Mouse (Mus musculus): ENCODE data around the gene Tmc7. TPM values are rescaled to one million over a fixed set of nuclear protein-coding genes. Genes with fewer than 3 reads are reported as not detected.

Tmc7 gene
- total RNA-seq (2021) (1 to 10 TPM; 6.4 to 6.9 TPM), polyA plus RNA-seq (2012; rRNA removed) (3.2 and 6.1 TPM in 2 replicates)
- long read RNA-seq, full-length matches to known transcripts, result 2 of 3 reads
- long read RNA-seq, partial matches to known transcripts, result 0 of 3 reads
- long read RNA-seq, other reads (novel, unspliced or antisense), result 1 of 3 reads

DNA sequence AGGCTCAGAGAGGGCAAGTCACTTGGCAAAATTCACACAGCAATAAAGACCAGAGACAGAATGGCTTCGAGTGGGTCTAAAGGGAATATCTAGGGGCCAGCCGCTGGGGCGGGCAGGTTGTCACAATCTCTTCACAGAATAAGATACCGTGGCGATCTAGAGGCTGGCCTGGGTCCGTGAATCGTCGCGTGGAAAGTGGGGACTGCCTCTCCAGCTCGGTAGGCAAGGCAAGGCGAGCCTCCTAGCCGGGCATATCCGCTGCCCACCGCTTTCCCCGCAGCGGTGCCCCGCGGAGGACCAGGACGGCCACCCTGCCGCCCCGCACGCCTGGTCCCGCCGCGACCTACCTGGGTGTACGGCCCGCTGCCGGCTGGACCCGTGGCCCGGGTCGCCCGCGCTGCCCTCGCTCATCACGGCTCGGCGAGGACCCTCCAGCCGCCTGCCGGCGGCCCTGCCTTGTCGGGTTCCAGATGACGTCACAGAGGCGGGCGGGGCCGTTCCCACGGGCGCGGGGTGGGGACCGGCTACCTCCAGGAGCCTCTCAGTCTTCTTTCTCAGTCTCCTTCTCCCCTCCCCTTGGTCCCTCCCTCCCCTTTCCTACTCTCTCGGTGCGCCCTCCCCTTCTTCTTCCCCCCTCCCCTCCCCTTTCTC lies at the start of gene Tmc7:
TSS of gene Tmc7 (minus strand) at position 480 of the 651 bp plus-strand sequence.
- Histone ChIP-seq H3K4me1 (ENCODE audit: control insufficient read depth, insufficient read depth, low read length) (no peaks in the 10 kb centered on the region; the same call in 1 of the 2 replicates), H3K4me3 (peak within 1 kb of the TSS; percentile 78), H3K79me2 (replicated peaks; ENCODE audit: control insufficient read depth, insufficient read depth, low read length) (0 out of 2 replicates have a peak, but pooled peaks cover 1% of the 10 kb centered on the region), H3K27ac (peak within 1 kb of the TSS; percentile 81), H3K27me3 (ENCODE audit: control insufficient read depth, insufficient read depth, low read length) (peaks cover 2% of the 10 kb centered on the region; the same call in 1 of the 2 replicates), H3K9ac (ENCODE audit: low read depth, low read length) (peak within 1 kb of the TSS; percentile 98), H3K36me3 (ENCODE audit: control insufficient read depth, insufficient read depth, low read length) (no peaks in the 10 kb centered on the region)
- intact Hi-C loops (cut with DNase I), result no loop called here
- peak; percentile 73 to 80 for DNase-seq
- TF ChIP-seq POLR2A (IDR thresholded peaks at IDR 0.05; ENCODE audit: insufficient read depth, low read depth, low read length) (no peak), CTCF (IDR thresholded peaks at IDR 0.05) (peak; percentile 45)
- 1% methylated on average over 51 of the region's 51 CpGs for WGBS

DNA sequence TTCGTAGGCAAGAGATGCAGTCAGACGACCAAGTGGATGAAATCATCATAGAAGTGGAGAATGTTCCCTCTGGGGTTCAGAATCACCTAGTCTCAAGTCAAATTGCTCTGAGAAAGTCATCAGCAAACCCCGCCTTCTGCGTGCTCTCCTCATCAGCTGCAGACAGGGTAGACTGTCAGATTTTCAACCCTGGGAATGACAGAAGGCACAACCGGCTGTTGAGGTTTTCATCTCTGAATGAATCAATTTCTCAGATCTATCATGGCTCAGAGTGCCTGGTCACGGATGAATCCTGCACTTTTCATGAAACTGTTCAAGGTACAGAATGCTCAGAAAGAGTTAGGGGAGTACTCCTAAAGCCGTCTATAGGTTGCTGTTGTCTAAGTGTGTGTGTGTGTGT lies 49.4 kb upstream of the Tmc7 start:
- H3K4me3 ChIP-seq, result no peak overlapping the region
- no peak for DNase-seq
- no peaks in the 10 kb centered on the region for H3K79me2 ChIP-seq (replicated peaks; ENCODE audit: control insufficient read depth, insufficient read depth, low read length)
- 83% methylated on average over 7 of the region's 7 CpGs for WGBS
- H3K4me1 ChIP-seq (ENCODE audit: control insufficient read depth, insufficient read depth, low read length), result no peaks in the 10 kb centered on the region
- no peak for TF ChIP-seq POLR2A (IDR thresholded peaks at IDR 0.05; ENCODE audit: insufficient read depth, low read depth, low read length)
- TF ChIP-seq CTCF (IDR thresholded peaks at IDR 0.05), result no peak
- TF ChIP-seq EP300 (IDR thresholded peaks at IDR 0.05; ENCODE audit: insufficient read depth, low read depth, low read length), result no peak
- H3K27ac ChIP-seq, result no peak overlapping the region
- no peaks in the 10 kb centered on the region for H3K36me3 ChIP-seq (ENCODE audit: control insufficient read depth, insufficient read depth, low read length)
- no peaks in the 10 kb centered on the region for H3K27me3 ChIP-seq (ENCODE audit: control insufficient read depth, insufficient read depth, low read length)
- intact Hi-C loops (cut with DNase I), result no loop called here
- no peak overlapping the region for H3K9ac ChIP-seq (ENCODE audit: low read depth, low read length)

DNA sequence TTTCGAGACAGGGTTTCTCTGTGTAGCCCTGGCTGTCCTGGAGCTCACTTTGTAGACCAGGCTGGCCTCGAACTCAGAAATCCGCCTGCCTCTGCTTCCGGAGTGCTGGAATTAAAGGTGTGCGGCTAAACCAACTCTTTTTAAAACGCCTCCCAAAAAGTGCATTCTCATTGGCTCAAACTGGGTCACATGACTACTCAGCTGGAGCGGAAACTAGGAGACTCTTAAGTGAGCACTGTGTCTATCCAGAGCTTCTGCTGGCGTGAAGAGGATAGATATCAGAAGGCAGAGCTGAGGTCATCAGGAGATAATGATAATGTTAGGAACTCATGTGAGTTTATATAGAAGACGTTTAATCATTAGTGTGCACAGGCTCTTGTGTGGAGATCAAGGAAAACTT lies 48.6 kb upstream of the Tmc7 start:
- TF ChIP-seq CTCF (IDR thresholded peaks at IDR 0.05), result no peak
- TF ChIP-seq EP300 (IDR thresholded peaks at IDR 0.05; ENCODE audit: insufficient read depth, low read depth, low read length), result no peak
- no peaks in the 10 kb centered on the region for H3K4me1 ChIP-seq (ENCODE audit: control insufficient read depth, insufficient read depth, low read length)
- H3K9ac ChIP-seq (ENCODE audit: low read depth, low read length), result no peak overlapping the region
- no peak overlapping the region for H3K4me3 ChIP-seq
- intact Hi-C loops (cut with DNase I), result no loop called here
- no peak overlapping the region for H3K27ac ChIP-seq
- no peak for DNase-seq
- H3K27me3 ChIP-seq (ENCODE audit: control insufficient read depth, insufficient read depth, low read length), result no peaks in the 10 kb centered on the region
- WGBS, result 70% methylated on average over 9 of the region's 9 CpGs
- no peaks in the 10 kb centered on the region for H3K36me3 ChIP-seq (ENCODE audit: control insufficient read depth, insufficient read depth, low read length)
- no peaks in the 10 kb centered on the region for H3K79me2 ChIP-seq (replicated peaks; ENCODE audit: control insufficient read depth, insufficient read depth, low read length)

DNA sequence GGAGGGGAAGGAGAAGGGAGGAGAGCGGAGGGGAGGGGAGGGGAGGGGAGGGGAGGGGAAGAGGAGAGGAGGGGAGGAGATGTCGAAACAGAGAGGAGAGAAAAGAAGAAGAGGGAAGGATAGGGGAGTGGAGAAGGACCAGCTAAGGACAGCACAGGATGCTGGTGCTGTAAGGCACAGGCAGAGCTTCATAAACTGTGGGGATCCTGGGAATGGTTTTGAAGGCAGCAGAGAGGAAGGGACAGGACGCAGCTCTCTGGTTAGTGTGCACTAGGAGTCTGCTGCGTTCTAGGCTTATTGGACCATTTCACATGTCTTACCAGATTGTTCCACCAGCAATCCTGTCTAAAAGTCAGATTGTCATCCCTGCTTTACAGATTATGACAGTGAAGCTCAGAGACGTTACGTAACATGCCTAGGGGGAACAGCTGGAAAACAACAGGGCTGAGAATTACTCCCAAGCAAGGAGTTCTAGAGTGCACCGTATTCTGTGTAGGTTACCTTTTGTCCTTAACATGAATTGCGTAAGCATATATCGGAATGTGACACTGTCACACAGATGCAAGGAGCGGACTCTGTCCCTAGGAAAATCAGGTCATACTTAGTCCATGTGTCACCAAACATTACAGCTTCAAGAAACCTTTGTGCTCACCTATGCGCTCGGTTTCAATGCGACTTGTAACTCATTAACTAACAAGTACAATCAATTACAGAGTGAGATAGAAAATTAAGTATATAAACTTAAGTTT lies 43.2 kb upstream of the Tmc7 start:
- 76% methylated on average over 13 of the region's 13 CpGs for WGBS
- H3K4me3 ChIP-seq, result no peak overlapping the region
- no peaks in the 10 kb centered on the region for H3K36me3 ChIP-seq (ENCODE audit: control insufficient read depth, insufficient read depth, low read length)
- no peak for TF ChIP-seq EP300 (IDR thresholded peaks at IDR 0.05; ENCODE audit: insufficient read depth, low read depth, low read length)
- no peak for TF ChIP-seq CTCF (IDR thresholded peaks at IDR 0.05)
- TF ChIP-seq POLR2A (IDR thresholded peaks at IDR 0.05; ENCODE audit: insufficient read depth, low read depth, low read length), result no peak
- no peak overlapping the region for H3K9ac ChIP-seq (ENCODE audit: low read depth, low read length)
- intact Hi-C loops (cut with DNase I), result no loop called here
- H3K79me2 ChIP-seq (replicated peaks; ENCODE audit: control insufficient read depth, insufficient read depth, low read length), result no peaks in the 10 kb centered on the region
- H3K27ac ChIP-seq, result no peak overlapping the region
- H3K27me3 ChIP-seq (ENCODE audit: control insufficient read depth, insufficient read depth, low read length), result peaks cover 2% of the 10 kb centered on the region
- H3K4me1 ChIP-seq (ENCODE audit: control insufficient read depth, insufficient read depth, low read length), result no peaks in the 10 kb centered on the region
- no peak for DNase-seq

DNA sequence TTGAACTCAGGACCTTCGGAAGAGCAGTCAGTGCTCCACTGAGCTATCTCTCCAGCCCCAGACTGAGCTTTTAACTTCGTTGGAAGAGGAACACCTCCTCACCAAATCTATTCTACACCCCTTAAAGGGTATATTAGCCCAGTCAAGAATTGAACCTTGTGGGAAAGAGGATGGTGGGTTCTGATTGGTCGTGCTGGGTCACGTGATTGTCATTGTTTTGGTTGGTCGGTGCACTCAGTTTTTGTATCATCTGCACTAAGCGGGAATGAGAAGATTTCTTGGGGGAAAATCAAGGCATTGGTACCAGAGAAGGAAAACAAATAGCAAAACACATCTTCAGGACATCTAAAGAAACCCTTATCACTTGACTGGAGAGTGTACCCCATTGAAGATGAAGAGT lies 36.6 kb upstream of the Tmc7 start:
- no peak overlapping the region for H3K4me3 ChIP-seq
- 77% methylated on average over 6 of the region's 6 CpGs for WGBS
- H3K9ac ChIP-seq (ENCODE audit: low read depth, low read length), result no peak overlapping the region
- no peak overlapping the region for H3K27ac ChIP-seq
- no peaks in the 10 kb centered on the region for H3K79me2 ChIP-seq (replicated peaks; ENCODE audit: control insufficient read depth, insufficient read depth, low read length)
- H3K4me1 ChIP-seq (ENCODE audit: control insufficient read depth, insufficient read depth, low read length), result no peaks in the 10 kb centered on the region
- DNase-seq, result no peak
- H3K27me3 ChIP-seq (ENCODE audit: control insufficient read depth, insufficient read depth, low read length), result no peaks in the 10 kb centered on the region
- intact Hi-C loops (cut with DNase I), result no loop called here
- H3K36me3 ChIP-seq (ENCODE audit: control insufficient read depth, insufficient read depth, low read length), result no peaks in the 10 kb centered on the region
- TF ChIP-seq POLR2A (IDR thresholded peaks at IDR 0.05; ENCODE audit: insufficient read depth, low read depth, low read length) (no peak), CTCF (IDR thresholded peaks at IDR 0.05) (no peak), EP300 (IDR thresholded peaks at IDR 0.05; ENCODE audit: insufficient read depth, low read depth, low read length) (no peak)

Measured in heart, adult 2 months (tissue).